Mouse (Mus musculus) brain, embryonic 18.5 days (tissue): ENCODE results near the gene Scoc.
"Not testable (repeated sequence)": the region's sequence is repeated elsewhere in the genome, so short reads cannot be mapped to it uniquely, and the experiment has no call there.

Experiments
- DNase-seq: peaks from one replicate; pipeline ENCODE4 v3.0.0-alpha.2; 2012; ENCODE audit warnings: low read depth, low spot score

Scoc gene

GRCm38 (mm10) chr8:83458222-83458621, at the start of gene Scoc:
TSS of gene Scoc (minus strand) at chr8:83458391.
- DNase-seq, result no peak

- no peak for DNase-seq
Observed at GRCm38 (mm10) chr8:83459606-83460005, 1.4 kb upstream of the Scoc start.

- DNase-seq, result no peak
Observed at GRCm38 (mm10) chr8:83457121-83457520, 1.1 kb downstream of the Scoc start.

GRCm38 (mm10) chr8:83451056-83451455, 7.1 kb downstream of the Scoc start:
- no peak for DNase-seq

- DNase-seq, result no peak
Observed at GRCm38 (mm10) chr8:83449960-83450359, 8.2 kb downstream of the Scoc start.

- DNase-seq, result no peak
Observed at GRCm38 (mm10) chr8:83443052-83443400, 15.2 kb downstream of the Scoc start.

GRCm38 (mm10) chr8:83442243-83443051, 15.7 kb downstream of the Scoc start:
- peak; percentile 98 for DNase-seq

- no peak for DNase-seq
Observed at GRCm38 (mm10) chr8:83441656-83442242, 16.4 kb downstream of the Scoc start.

GRCm38 (mm10) chr8:83437077-83437476, 21.1 kb downstream of the Scoc start:
- no peak for DNase-seq

- no peak for DNase-seq
Observed at GRCm38 (mm10) chr8:83429071-83429524, 29.1 kb downstream of the Scoc start.

- DNase-seq, result not testable (repeated sequence)
Observed at GRCm38 (mm10) chr8:83428621-83429020, 29.6 kb downstream of the Scoc start.

GRCm38 (mm10) chr8:83426949-83427348, 31.2 kb downstream of the Scoc start:
- DNase-seq, result no peak

GRCm38 (mm10) chr8:83426104-83426759, 32.0 kb downstream of the Scoc start:
- DNase-seq, result no peak

GRCm38 (mm10) chr8:83425202-83425601, 33.0 kb downstream of the Scoc start:
- no peak for DNase-seq

GRCm38 (mm10) chr8:83423032-83423825, 35.0 kb downstream of the Scoc start:
- DNase-seq, result no peak

- DNase-seq, result no peak
Observed at GRCm38 (mm10) chr8:83421354-83421753, 36.8 kb downstream of the Scoc start.

GRCm38 (mm10) chr8:83418805-83419516, 39.2 kb downstream of the Scoc start:
- DNase-seq, result no peak

- DNase-seq, result no peak
Observed at GRCm38 (mm10) chr8:83417970-83418369, 40.2 kb downstream of the Scoc start.

- DNase-seq, result no peak
Observed at GRCm38 (mm10) chr8:83416878-83417277, 41.3 kb downstream of the Scoc start.

- DNase-seq, result no peak
Observed at GRCm38 (mm10) chr8:83408496-83408895, 49.7 kb downstream of the Scoc start.

GRCm38 (mm10) chr8:83406836-83407235, 51.4 kb downstream of the Scoc start:
- DNase-seq, result no peak
